Mouse (Mus musculus) olfactory bulb, adult 2 months (tissue): ENCODE results near the gene Casz1.

Experiments used
- CTCF ChIP-seq: fragments of 200-500 bp; IDR thresholded peaks from 2 replicates; pipeline ENCODE4 v1.5.1; 2012; ENCODE audit warnings: low read depth, mild to moderate bottlenecking, low read length, moderate library complexity; ENCODE audit not compliant: insufficient read depth
- POLR2A ChIP-seq: fragments of 200-500 bp; IDR thresholded peaks from 2 replicates; pipeline ENCODE4 v1.6.1; 2012; ENCODE audit warnings: mild to moderate bottlenecking, low read depth, low read length, moderate library complexity; ENCODE audit not compliant: insufficient read depth

- no peak for TF ChIP-seq POLR2A
- no peak for TF ChIP-seq CTCF
Observed at GRCm38 (mm10) chr4:148905295-148905694, 101.1 kb downstream of the Casz1 start.
